Mouse (Mus musculus) embryonic fibroblast, embryonic 13.5 days (primary cell): ENCODE results near the gene Sgip1. TPM values are rescaled to one million over a fixed set of nuclear protein-coding genes. Genes with fewer than 3 reads are reported as not detected.

Experiments
- H3K27ac ChIP-seq: 2 replicates; pipeline ENCODE4 v1.5.1; 2012; ENCODE audit warnings: low read length, control low read depth, inconsistent platforms; ENCODE audit not compliant: insufficient read depth
- H3K4me1 ChIP-seq: 2 replicates; pipeline ENCODE4 v1.6.1; 2011; ENCODE audit warnings: low read length; ENCODE audit not compliant: control insufficient read depth, insufficient read depth
- H3K4me3 ChIP-seq: 2 replicates; pipeline ENCODE4 v1.5.1; 2011; ENCODE audit warnings: mild to moderate bottlenecking, control low read depth, low read length; ENCODE audit not compliant: insufficient read depth
- CTCF ChIP-seq: IDR thresholded peaks from 2 replicates; pipeline ENCODE4 v1.5.1; 2011; ENCODE audit warnings: mild to moderate bottlenecking, control low read depth, low read length, moderate library complexity, borderline replicate concordance; ENCODE audit not compliant: insufficient read depth
- POLR2A ChIP-seq: IDR thresholded peaks from 2 replicates; pipeline ENCODE4 v1.6.1; 2011; ENCODE audit warnings: low read depth, mild to moderate bottlenecking, control low read depth, low read length, moderate library complexity
- polyA plus RNA-seq: library from polyadenylated mRNA; stranded (reverse); fragments of >200 nt; gene quantifications from 2 replicates; pipeline ENCODE4 v1.2.4, GENCODE M21; 2011; ENCODE audit warnings: low read depth; ENCODE audit not compliant: missing spikeins, insufficient read length

Gene Sgip1
- polyA plus RNA-seq, 1 experiment, result 2.6 TPM

DNA sequence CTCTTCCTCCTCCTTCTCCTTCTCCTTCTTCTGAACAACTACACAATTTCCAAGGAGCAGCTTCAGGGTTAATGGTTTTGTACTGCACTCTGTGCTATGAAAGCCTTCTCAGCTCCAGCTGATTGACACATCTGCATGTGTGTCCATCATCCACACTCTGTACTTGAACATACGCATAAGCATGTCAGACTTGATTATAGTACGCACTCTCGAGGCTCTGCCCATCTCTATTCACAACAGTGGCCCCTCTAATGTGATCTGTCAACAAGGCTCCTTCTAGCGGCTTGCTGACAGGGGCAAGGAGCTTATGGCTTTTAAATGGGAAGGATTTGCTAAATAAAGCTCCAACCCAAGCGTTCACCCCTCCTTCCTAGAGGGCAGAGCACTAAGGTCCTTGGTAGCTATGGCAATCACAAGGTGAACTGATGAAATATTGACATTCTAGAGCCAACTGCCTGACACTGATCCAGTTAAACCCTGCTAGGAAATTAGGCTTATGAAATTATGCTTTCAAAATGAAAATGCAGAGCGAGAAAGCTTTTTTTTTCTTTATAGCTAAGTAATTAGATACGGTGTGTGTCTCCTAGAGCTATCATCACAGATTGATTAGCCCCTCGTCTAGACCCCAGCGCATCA, 7.0 kb upstream of the Sgip1 start:
- Histone ChIP-seq H3K4me1 (no peaks in the 10 kb centered on the region), H3K4me3 (no peak overlapping the region), H3K27ac (no peak overlapping the region)
- TF ChIP-seq CTCF (no peak), POLR2A (no peak)

DNA sequence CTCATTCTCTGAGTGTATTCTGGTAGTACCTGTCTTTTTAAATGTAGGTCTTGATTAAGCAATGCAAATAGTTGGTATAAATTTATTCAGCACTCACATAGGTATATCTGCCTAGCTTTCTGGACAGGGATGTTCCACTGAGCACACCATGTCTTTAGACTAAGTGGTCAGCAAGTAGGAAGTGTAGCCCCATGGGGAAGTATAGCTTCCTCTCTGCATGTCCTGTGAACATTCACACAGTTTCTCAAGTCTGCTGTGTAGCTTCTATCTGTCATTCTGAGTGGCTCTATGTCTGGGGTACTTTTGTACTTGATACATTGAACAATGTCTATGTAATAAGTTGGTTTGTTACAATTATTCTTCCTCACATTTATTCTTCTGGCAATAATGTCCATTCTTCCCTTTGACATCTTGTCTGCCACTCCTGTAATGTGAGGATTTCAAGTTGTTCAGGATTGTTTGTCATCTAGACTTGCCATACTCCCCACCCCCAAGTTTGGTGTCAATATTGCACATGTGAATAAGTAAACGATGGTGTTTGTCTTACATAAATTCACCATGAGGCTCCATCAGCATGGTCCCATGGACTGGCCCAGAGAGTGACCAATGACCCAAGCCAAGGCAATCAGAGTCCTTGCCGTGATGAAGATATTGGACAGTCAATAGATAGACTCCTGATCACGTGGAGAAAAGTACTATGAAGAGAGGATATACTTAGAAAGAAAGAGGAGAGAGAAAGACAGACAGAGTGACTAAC, 12.4 kb downstream of the Sgip1 start:
- Histone ChIP-seq H3K27ac (no peak overlapping the region), H3K4me3 (no peak overlapping the region), H3K4me1 (no peaks in the 10 kb centered on the region)
- TF ChIP-seq CTCF, result no peak
- TF ChIP-seq POLR2A, result no peak

DNA sequence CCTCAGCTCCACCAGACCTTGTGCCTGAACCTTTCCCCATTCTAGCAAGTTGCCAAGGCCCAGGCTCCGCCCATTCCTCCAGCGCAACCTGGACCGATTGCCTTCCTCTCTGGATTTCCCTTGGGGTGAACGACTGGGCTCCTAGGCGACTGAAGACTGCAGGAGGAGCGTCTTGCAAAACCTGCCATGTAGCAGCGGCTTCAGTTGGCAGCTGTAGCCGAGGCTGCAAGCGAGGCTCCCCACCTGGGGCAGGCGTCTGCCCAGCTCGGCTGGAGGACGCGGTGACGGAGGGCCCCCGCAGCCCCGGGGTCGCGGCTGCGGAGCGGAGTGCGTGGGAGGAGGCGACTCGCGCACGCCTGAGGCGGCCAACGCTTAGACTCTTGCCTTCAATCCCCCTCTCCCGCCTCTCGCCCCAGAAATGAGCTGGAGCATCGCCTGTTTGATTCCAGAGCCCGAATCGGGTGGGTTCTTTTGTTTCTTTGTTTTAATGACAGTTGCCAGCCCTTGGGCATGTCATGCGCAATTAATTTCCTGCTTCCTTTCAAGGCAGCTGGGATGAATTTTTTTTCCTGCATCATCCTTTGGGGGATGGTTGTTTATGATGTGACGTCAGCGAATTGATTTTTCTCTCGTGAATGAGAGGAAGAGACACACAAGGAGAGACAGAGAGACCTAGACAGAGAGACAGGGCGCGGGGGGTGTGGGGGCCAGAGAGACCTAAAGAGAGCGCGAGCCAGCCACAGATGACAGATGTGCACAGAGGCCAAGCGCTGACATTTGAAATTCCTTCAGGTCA, 18.2 kb downstream of the Sgip1 start:
- Histone ChIP-seq H3K4me3 (peak overlapping the region; percentile 59), H3K27ac (no peak overlapping the region), H3K4me1 (no peaks in the 10 kb centered on the region)
- TF ChIP-seq POLR2A, result no peak; the same call in 1 of the 2 replicates
- no peak for TF ChIP-seq CTCF

DNA sequence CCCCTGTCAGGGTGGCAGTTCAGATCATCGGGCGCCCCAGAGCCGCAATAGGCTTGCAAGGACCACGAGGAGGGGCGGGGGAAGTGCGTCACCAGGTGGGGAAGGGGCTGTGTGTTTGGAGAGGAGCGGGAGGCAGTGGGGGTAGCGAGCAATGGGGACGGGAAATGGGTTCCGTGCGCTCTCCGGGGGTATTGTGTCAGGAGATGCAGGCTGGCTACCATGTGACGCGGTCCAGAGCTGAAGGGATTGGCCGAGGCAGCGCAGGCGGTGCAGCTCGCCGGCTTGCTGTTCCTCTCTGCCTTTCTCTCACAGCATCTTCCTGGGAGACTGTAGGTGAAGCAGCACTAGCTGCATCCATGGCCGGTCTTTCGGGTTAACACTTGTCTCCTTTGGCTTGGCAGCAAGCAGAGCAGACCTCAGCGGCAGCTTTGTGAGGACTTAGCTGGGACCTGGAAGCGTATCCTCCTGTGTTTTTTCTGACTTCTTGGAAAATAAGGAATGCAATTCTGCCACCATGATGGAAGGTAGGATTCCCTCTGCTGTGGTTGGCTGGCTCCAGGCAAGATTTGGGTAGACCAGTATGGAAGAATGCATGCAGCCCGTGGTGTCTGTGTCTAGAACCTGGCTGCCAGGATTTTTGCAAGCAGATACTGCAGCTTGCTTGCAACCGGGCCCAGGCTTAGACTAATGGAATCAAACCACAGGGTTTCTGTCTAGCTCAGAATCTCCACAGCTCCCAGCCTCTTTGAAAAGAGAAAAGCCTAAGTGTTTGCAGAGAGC, 19.1 kb downstream of the Sgip1 start:
- no peaks in the 10 kb centered on the region for H3K4me1 ChIP-seq
- H3K4me3 ChIP-seq, result peak overlapping the region; percentile 59
- no peak overlapping the region for H3K27ac ChIP-seq
- peak; percentile 43; the same call in 1 of the 2 replicates for TF ChIP-seq POLR2A
- no peak for TF ChIP-seq CTCF

DNA sequence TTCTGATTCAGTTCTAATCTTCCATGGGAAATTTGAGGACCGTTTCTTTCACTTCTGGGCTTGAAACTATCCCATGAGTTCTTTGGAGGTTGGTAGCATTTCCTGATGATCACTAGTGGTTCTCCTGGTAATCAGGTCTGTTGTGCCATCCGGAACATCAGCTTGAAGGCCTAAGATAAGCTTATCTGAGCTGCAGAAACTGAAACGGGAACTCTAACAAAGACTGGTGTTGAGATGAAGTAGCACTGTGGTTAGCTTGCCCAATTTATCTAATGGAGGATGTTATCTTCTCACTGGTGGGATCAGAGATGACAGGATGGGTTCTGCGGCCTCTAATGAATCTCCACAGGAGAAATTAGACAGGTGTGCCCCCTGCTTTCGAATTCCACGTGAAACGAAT, 21.0 kb downstream of the Sgip1 start:
- H3K4me3 ChIP-seq, result no peak overlapping the region
- no peak for TF ChIP-seq POLR2A
- TF ChIP-seq CTCF, result no peak
- H3K27ac ChIP-seq, result no peak overlapping the region
- H3K4me1 ChIP-seq, result no peaks in the 10 kb centered on the region

DNA sequence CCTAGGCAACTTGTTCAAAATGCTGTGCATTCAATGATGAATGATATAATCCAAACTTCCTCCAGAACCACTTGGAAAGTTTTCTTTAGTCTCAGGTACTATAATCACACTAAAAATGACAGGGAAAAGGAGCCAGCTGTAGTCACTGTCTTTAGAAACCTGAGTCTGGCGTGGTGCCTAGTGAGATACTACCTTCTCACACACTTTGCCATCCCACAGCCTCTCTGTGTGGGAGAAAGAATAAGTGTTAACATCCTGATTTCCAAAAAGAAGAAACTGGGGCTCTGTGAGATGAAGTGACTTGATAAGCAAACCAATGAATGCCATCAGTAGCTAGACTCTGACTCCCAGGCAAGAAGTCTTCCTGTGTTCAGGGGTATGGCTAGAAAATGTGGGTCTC, 28.0 kb downstream of the Sgip1 start:
- H3K4me1 ChIP-seq, result no peaks in the 10 kb centered on the region
- TF ChIP-seq CTCF, result no peak
- TF ChIP-seq POLR2A, result no peak
- H3K27ac ChIP-seq, result no peak overlapping the region
- H3K4me3 ChIP-seq, result no peak overlapping the region

DNA sequence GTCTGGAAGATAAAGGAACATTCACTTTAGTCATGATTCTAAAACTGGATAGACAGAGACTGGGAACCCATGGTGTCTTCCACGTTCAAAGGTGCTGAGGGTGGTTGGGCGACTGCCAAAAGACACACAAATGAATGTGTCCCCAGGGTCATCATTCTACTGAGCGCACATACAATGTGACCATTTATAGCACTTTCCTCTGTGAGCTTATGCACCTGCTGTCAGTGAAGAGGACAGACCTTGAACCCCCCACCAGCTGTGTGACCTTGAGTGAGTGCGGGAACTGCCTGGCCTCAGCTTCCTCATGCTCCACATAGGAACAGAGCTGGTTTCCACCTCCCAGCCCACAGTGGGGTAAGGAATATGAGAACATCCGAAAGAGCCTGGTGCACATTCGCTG, 28.8 kb downstream of the Sgip1 start:
- TF ChIP-seq POLR2A (no peak), CTCF (no peak)
- Histone ChIP-seq H3K4me1 (no peaks in the 10 kb centered on the region), H3K4me3 (no peak overlapping the region), H3K27ac (no peak overlapping the region)

DNA sequence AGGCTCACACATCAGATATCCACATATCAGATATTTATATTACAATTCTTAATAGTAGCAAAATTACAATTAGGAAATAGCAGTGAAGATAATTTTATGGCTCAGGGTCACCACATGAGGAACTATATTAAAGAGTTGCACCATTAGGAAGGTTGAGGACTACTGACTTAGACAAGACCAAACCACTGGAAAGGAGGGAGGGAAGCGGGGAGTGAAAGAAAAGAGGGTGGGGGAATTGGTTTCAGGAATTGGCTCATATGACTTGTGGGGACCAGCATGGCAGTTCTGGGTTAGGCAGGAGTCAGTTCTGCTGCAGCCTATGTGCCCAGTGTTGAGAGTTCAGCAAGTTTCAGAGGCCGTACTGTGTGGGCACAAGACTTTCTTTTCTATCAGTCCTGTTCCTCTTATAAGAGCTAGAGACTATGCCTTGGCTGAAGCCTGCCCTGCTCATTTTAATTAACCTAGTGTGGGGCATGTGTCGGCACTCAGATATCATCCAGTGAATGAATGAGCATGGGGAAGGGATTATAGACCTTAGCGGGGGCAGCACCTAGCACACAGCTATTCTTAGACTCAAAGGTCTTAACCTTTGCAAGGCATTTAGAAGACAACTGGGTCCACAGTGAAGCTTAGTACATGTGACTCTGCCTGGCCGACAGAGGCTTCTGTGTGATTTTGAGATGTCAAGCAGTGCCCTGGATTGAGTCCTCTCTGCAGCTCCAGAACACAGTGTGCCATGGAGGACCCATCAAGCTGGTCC, 30.7 kb downstream of the Sgip1 start:
- no peaks in the 10 kb centered on the region for H3K4me1 ChIP-seq
- H3K27ac ChIP-seq, result no peak overlapping the region
- TF ChIP-seq CTCF (no peak), POLR2A (no peak)
- H3K4me3 ChIP-seq, result no peak overlapping the region

DNA sequence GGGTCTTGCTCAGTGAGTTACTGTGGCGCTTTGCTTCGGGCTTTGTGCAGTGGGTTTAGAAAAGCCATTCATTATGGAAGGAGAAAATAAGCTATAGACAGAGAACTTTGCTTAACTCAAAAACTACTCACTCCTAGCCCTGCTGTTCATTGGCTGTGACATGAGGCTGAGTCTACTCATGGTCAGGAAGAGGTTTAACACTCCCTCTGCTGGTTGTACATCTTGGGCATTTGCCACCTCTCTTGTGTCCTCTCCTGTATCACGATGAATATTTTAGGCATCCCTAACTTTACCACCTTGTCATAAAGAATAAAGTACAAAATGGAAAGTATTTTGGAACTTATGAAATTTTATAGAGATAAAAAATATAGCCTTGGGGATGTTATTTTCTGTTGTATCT, 32.1 kb downstream of the Sgip1 start:
- TF ChIP-seq CTCF (no peak), POLR2A (no peak)
- Histone ChIP-seq H3K4me3 (no peak overlapping the region), H3K4me1 (no peaks in the 10 kb centered on the region), H3K27ac (no peak overlapping the region)
